Mouse (Mus musculus) ES-Bruce4 (cell line): Measurements from ENCODE around the gene Kcnk18.

ENCODE experiments used
- CTCF ChIP-seq: IDR thresholded peaks from one replicate; pipeline ENCODE4 v1.8.1; 2011; ENCODE audit warnings: low read depth, low read length
- POLR2A ChIP-seq: IDR thresholded peaks from one replicate; pipeline ENCODE4 v1.8.1; 2011; ENCODE audit warnings: low read length; ENCODE audit not compliant: insufficient read depth

DNA sequence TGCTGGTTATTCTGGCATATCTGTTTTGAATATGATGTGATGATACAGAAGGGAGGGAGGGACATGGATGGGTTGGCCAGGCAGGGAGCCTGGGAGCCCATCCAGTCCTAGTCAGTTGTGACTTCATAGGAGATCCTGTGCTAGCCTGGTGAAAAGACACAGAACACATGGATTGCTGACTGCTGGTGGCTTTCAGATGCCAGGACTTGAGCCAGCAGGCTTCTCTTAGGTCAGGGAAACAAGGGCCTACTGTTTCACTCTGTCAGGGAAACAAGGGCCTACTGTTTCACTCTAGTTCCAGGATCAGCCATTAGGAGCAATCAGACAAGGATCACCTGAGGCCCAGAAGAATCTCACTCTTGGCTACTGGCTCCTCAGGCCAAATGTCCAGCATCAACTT lies 61.8 kb downstream of the Kcnk18 start:
- no peak for TF ChIP-seq CTCF
- TF ChIP-seq POLR2A: no peak
